Comparison of ENCODE assay signal across 24 mouse cellular contexts in the genomic region with DNA sequence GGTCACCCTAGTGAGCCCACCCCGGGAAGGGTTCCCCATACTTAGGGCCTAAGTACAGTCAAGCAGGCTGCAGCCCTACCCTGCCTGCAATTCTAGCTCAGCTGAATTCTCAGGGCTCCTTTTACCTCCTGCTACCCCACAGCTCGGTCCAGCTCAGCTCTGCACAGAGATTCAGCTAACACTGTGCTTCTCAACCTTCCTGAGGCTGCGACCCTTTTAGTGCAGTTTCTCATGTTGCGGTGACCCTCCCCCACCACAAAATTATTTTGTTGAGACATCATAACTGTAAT. TPM values are rescaled to one million over a fixed set of nuclear protein-coding genes. Genes with fewer than 3 reads are reported as not detected.
A peak's percentile ranks its signal among the peaks of the same experiment; 100 is the strongest.
DNase-seq lines count a peak whose midpoint lies in the region; ATAC-seq and TF ChIP-seq lines count a peak whose summit lies in the region.
"Had no signal": no experiment of that assay in that cellular context is flagged by ENCODE, and none has a peak within 500 bp of the region (broad histone marks: within the 10 kb centered on the region; RNA-seq: fewer than 3 reads in every experiment).

No protein-coding gene starts in this region.

- no peaks in the 10 kb centered on the region for H3K36me3 ChIP-seq in kidney, embryonic 16.5 days (ENCODE audit: insufficient read depth, low read length)
- peaks cover 4% of the 10 kb centered on the region; the same call in 1 of the 2 replicates for H3K36me3 ChIP-seq in E14TG2a.4 (ENCODE audit: insufficient read depth, low read length)
- H3K36me3 ChIP-seq in embryonic facial prominence, embryonic 10.5 days (replicated peaks): no peaks in the 10 kb centered on the region
- H3K36me3 ChIP-seq in limb, embryonic 12.5 days: no peaks in the 10 kb centered on the region; the same call in 1 of the 2 replicates
- H3K36me3 ChIP-seq: heart, embryonic 13.5 days; hindbrain, embryonic 15.5 days; stomach, embryonic 15.5 days had no signal

- no peak for DNase-seq in kidney, postnatal 36 days
- no peak for DNase-seq in embryonic facial prominence, embryonic 10.5 days (ENCODE audit: low spot score)
- no peak for DNase-seq in MN1 (ENCODE audit: low spot score)
- no peak for DNase-seq in right cerebral cortex, postnatal 36 days (ENCODE audit: low spot score in 2 of 2)
- DNase-seq: adrenal gland, adult 8-10 months; cerebellum, adult 8-10 months; forebrain, postnatal 0 days; gastrocnemius, postnatal 10 days; heart, adult 18-20 months; heart, postnatal 36 days; kidney, adult 18-20 months; lung, adult 18-20 months; lung, postnatal 14 days; midbrain, embryonic 14.5 days; right cerebral cortex, postnatal 14 days; thymus, adult 2 months had no signal

- H3K9me3 ChIP-seq in kidney, embryonic 16.5 days (ENCODE audit: low read length): no peaks in the 10 kb centered on the region
- H3K9me3 ChIP-seq in E14TG2a.4 (ENCODE audit: low read length): no peaks in the 10 kb centered on the region
- no peaks in the 10 kb centered on the region for H3K9me3 ChIP-seq in embryonic facial prominence, embryonic 10.5 days
- no peaks in the 10 kb centered on the region for H3K9me3 ChIP-seq in limb, embryonic 12.5 days
- H3K9me3 ChIP-seq: heart, embryonic 13.5 days; hindbrain, embryonic 15.5 days; megakaryocyte, embryonic 14.5 days; stomach, embryonic 15.5 days had no signal

- peak overlapping the region; percentile 62 for H3K27ac ChIP-seq in kidney, embryonic 16.5 days (ENCODE audit: low read length)
- peak overlapping the region; percentile 54 for H3K27ac ChIP-seq in embryonic facial prominence, embryonic 10.5 days (replicated peaks)
- peak overlapping the region; percentile 47; the same call in 1 of the 2 replicates for H3K27ac ChIP-seq in limb, embryonic 12.5 days
- H3K27ac ChIP-seq: heart, embryonic 13.5 days; hindbrain, embryonic 15.5 days; stomach, embryonic 15.5 days had no signal

- WGBS in kidney, embryonic 16.5 days: 42% methylated on average over 4 of the region's 4 CpGs
- WGBS in embryonic facial prominence, embryonic 10.5 days: 63% methylated on average over 4 of the region's 4 CpGs
- 50% methylated on average over 4 of the region's 4 CpGs for WGBS in limb, embryonic 12.5 days

- no peak overlapping the region for H3K4me2 ChIP-seq in kidney, embryonic 16.5 days (replicated peaks; ENCODE audit: low read depth, low read length)
- no peak overlapping the region for H3K4me2 ChIP-seq in limb, embryonic 12.5 days
- H3K4me2 ChIP-seq: heart, embryonic 13.5 days; hindbrain, embryonic 15.5 days; stomach, embryonic 15.5 days had no signal

- TF ChIP-seq CTCF in E14TG2a.4 (conservative IDR thresholded peaks at IDR 0.05; ENCODE audit: low read length): no peak

- peak; percentile 37; the same call in 1 of the 2 replicates for ATAC-seq in kidney, embryonic 16.5 days (ENCODE audit: low FRiP score, low TSS enrichment)
- ATAC-seq in limb, embryonic 12.5 days (ENCODE audit: insufficient number of reproducible peaks, insufficient read depth, low FRiP score, low TSS enrichment, low read depth): peak; percentile 9; the same call in 1 of the 2 replicates
- ATAC-seq: forebrain, postnatal 0 days had no signal

- H3K4me3 ChIP-seq in kidney, embryonic 16.5 days (ENCODE audit: low read length): no peak overlapping the region
- peak overlapping the region; percentile 79 for H3K4me3 ChIP-seq in E14TG2a.4 (replicated peaks; ENCODE audit: low read length)
- H3K4me3 ChIP-seq in embryonic facial prominence, embryonic 10.5 days: no peak overlapping the region
- no peak overlapping the region for H3K4me3 ChIP-seq in limb, embryonic 12.5 days (replicated peaks)
- H3K4me3 ChIP-seq: heart, embryonic 13.5 days; hindbrain, embryonic 15.5 days; megakaryocyte, embryonic 14.5 days; myocyte; stomach, embryonic 15.5 days had no signal

- peaks cover 27% of the 10 kb centered on the region for H3K4me1 ChIP-seq in kidney, embryonic 16.5 days (ENCODE audit: insufficient read depth, low read length)
- H3K4me1 ChIP-seq in E14TG2a.4 (replicated peaks; ENCODE audit: low read depth, low read length): peaks cover 100% of the 10 kb centered on the region
- peaks cover 45% of the 10 kb centered on the region for H3K4me1 ChIP-seq in embryonic facial prominence, embryonic 10.5 days
- H3K4me1 ChIP-seq in limb, embryonic 12.5 days (replicated peaks): peaks cover 53% of the 10 kb centered on the region
- H3K4me1 ChIP-seq: megakaryocyte, embryonic 14.5 days had no signal

- H3K9ac ChIP-seq in kidney, embryonic 16.5 days (replicated peaks; ENCODE audit: low read length): 0 out of 2 replicates have a peak overlapping the region, but pooled peaks have one; percentile 22
- H3K9ac ChIP-seq in limb, embryonic 12.5 days (replicated peaks): no peak overlapping the region
- H3K9ac ChIP-seq: forebrain, postnatal 0 days; hindbrain, embryonic 15.5 days; stomach, embryonic 15.5 days had no signal

- no peaks in the 10 kb centered on the region for H3K27me3 ChIP-seq in kidney, embryonic 16.5 days (ENCODE audit: insufficient read depth, low read length)
- H3K27me3 ChIP-seq in E14TG2a.4 (ENCODE audit: insufficient read depth, low read length): no peaks in the 10 kb centered on the region
- no peaks in the 10 kb centered on the region for H3K27me3 ChIP-seq in embryonic facial prominence, embryonic 10.5 days (replicated peaks; ENCODE audit: low read depth, poor library complexity, severe bottlenecking)
- no peaks in the 10 kb centered on the region for H3K27me3 ChIP-seq in limb, embryonic 12.5 days
- H3K27me3 ChIP-seq: heart, embryonic 13.5 days; hindbrain, embryonic 15.5 days; stomach, embryonic 15.5 days had no signal

RNA-seq across cellular contexts. Expression of a gene that starts 12.7 kb away (rescaled TPM):
- polyA plus RNA-seq in kidney, embryonic 16.5 days (2015; fragmentation: Nextera tagmentation; extraction: Ambion mirVana): 10.7 and 15.7 TPM in 2 replicates
- polyA plus RNA-seq in embryonic facial prominence, embryonic 10.5 days (2016; fragmentation: Nextera tagmentation; extraction: Ambion mirVana): 9.9 and 10.8 TPM in 2 replicates
- polyA plus RNA-seq in limb, embryonic 12.5 days (2016; fragmentation: Nextera tagmentation; extraction: Ambion mirVana): 16.6 and 21.9 TPM in 2 replicates

RNA-seq across cellular contexts. Expression of a gene that starts 26.8 kb away (rescaled TPM):
- 0.23 TPM in 1 of 2 replicates, not detected in the other for polyA plus RNA-seq in kidney, embryonic 16.5 days (2015; fragmentation: Nextera tagmentation; extraction: Ambion mirVana)
- not detected in 2 replicates for polyA plus RNA-seq in embryonic facial prominence, embryonic 10.5 days (2016; fragmentation: Nextera tagmentation; extraction: Ambion mirVana)
- polyA plus RNA-seq in limb, embryonic 12.5 days (2016; fragmentation: Nextera tagmentation; extraction: Ambion mirVana): not detected in 2 replicates
- polyA plus RNA-seq: heart, embryonic 13.5 days; midbrain, embryonic 14.5 days; myocyte had no signal
